Mouse (Mus musculus): ENCODE data around the gene Rtn3.

- TF ChIP-seq CTCF (IDR thresholded peaks at IDR 0.05; ENCODE audit: extremely low read depth, insufficient read depth, low read length) (no peak), POLR2A (IDR thresholded peaks at IDR 0.05; ENCODE audit: extremely low read depth, insufficient read depth, low read length) (no peak)
These were observed 33.4 kb upstream of the Rtn3 start for GRCm38 (mm10) chr19:7516437-7516836.

All from cortical plate, adult 2 months (tissue).